Mouse (Mus musculus): ENCODE measurements around the gene Kcnf1. TPM values are rescaled to one million over a fixed set of nuclear protein-coding genes. Genes with fewer than 3 reads are reported as not detected.
A peak's percentile ranks its signal among the peaks of the same experiment; 100 is the strongest.

Gene Kcnf1
- polyA plus RNA-seq, 1 experiment from 2014 or later: 0.65 TPM

- no peaks in the 10 kb centered on the region for H3K4me1 ChIP-seq
- ATAC-seq (ENCODE audit: insufficient number of reproducible peaks, insufficient read depth, low FRiP score, low TSS enrichment): no peak
- H3K4me2 ChIP-seq (replicated peaks): no peak overlapping the region
- H3K9me3 ChIP-seq: no peaks in the 10 kb centered on the region
- WGBS: 85% methylated on average over 2 of the region's 2 CpGs
- H3K27me3 ChIP-seq: no peaks in the 10 kb centered on the region
- no peak overlapping the region for H3K27ac ChIP-seq
- H3K36me3 ChIP-seq: no peaks in the 10 kb centered on the region
- H3K4me3 ChIP-seq: no peak overlapping the region
- H3K9ac ChIP-seq: no peak overlapping the region
These were observed 16.2 kb upstream of the Kcnf1 start for GRCm38 (mm10) chr12:17192887-17193286.

- ATAC-seq (ENCODE audit: insufficient number of reproducible peaks, insufficient read depth, low FRiP score, low TSS enrichment): no peak
- Histone ChIP-seq H3K4me2 (replicated peaks) (peak overlapping the region; percentile 18; the same call in 1 of the 2 replicates), H3K27me3 (no peaks in the 10 kb centered on the region), H3K4me1 (no peaks in the 10 kb centered on the region), H3K36me3 (no peaks in the 10 kb centered on the region), H3K9me3 (no peaks in the 10 kb centered on the region), H3K27ac (no peak overlapping the region), H3K9ac (no peak overlapping the region), H3K4me3 (no peak overlapping the region)
- 27% methylated on average over 7 of the region's 7 CpGs for WGBS
These were observed 7.7 kb upstream of the Kcnf1 start for GRCm38 (mm10) chr12:17184303-17184775.

GRCm38 (mm10) chr12:17183788-17184187 is 7.1 kb upstream of the Kcnf1 start:
- no peak overlapping the region for H3K4me2 ChIP-seq (replicated peaks)
- H3K27ac ChIP-seq: no peak overlapping the region
- no peak overlapping the region for H3K9ac ChIP-seq
- no peaks in the 10 kb centered on the region for H3K27me3 ChIP-seq
- no peaks in the 10 kb centered on the region for H3K36me3 ChIP-seq
- WGBS: 53% methylated on average over 10 of the region's 10 CpGs
- no peaks in the 10 kb centered on the region for H3K4me1 ChIP-seq
- ATAC-seq (ENCODE audit: insufficient number of reproducible peaks, insufficient read depth, low FRiP score, low TSS enrichment): no peak
- no peak overlapping the region for H3K4me3 ChIP-seq
- H3K9me3 ChIP-seq: no peaks in the 10 kb centered on the region

- H3K27ac ChIP-seq: no peak overlapping the region
- 0 out of 2 replicates have a peak, but pooled peaks cover 13% of the 10 kb centered on the region for H3K4me1 ChIP-seq
- H3K4me2 ChIP-seq (replicated peaks): peak overlapping the region; percentile 99
- no peaks in the 10 kb centered on the region for H3K9me3 ChIP-seq
- WGBS: 1% methylated on average over 54 of the region's 54 CpGs
- H3K27me3 ChIP-seq: peaks cover 37% of the 10 kb centered on the region
- ATAC-seq (ENCODE audit: insufficient number of reproducible peaks, insufficient read depth, low FRiP score, low TSS enrichment): peak; percentile 48
- H3K36me3 ChIP-seq: no peaks in the 10 kb centered on the region
- peak overlapping the region; percentile 55 for H3K4me3 ChIP-seq
- H3K9ac ChIP-seq: peak overlapping the region; percentile 56
These were observed 489 bp downstream of the Kcnf1 start for GRCm38 (mm10) chr12:17176041-17176756.

- H3K27ac ChIP-seq: no peak overlapping the region
- WGBS: 18% methylated on average over 25 of the region's 25 CpGs
- H3K27me3 ChIP-seq: peaks cover 37% of the 10 kb centered on the region
- 0 out of 2 replicates have a peak, but pooled peaks cover 13% of the 10 kb centered on the region for H3K4me1 ChIP-seq
- H3K4me3 ChIP-seq: peak overlapping the region; percentile 55
- peak overlapping the region; percentile 99 for H3K4me2 ChIP-seq (replicated peaks)
- H3K9ac ChIP-seq: peak overlapping the region; percentile 56; the same call in 1 of the 2 replicates
- H3K9me3 ChIP-seq: no peaks in the 10 kb centered on the region
- no peaks in the 10 kb centered on the region for H3K36me3 ChIP-seq
- ATAC-seq (ENCODE audit: insufficient number of reproducible peaks, insufficient read depth, low FRiP score, low TSS enrichment): no peak
These were observed 1.1 kb downstream of the Kcnf1 start for GRCm38 (mm10) chr12:17175531-17175951.

GRCm38 (mm10) chr12:17175124-17175523 is 1.6 kb downstream of the Kcnf1 start:
- Histone ChIP-seq H3K9me3 (no peaks in the 10 kb centered on the region), H3K27ac (no peak overlapping the region), H3K4me2 (replicated peaks) (peak overlapping the region; percentile 99), H3K36me3 (no peaks in the 10 kb centered on the region), H3K27me3 (peaks cover 37% of the 10 kb centered on the region), H3K4me1 (0 out of 2 replicates have a peak, but pooled peaks cover 13% of the 10 kb centered on the region), H3K9ac (no peak overlapping the region), H3K4me3 (peak overlapping the region; percentile 55; the same call in 1 of the 2 replicates)
- WGBS: 84% methylated on average over 20 of the region's 20 CpGs
- ATAC-seq (ENCODE audit: insufficient number of reproducible peaks, insufficient read depth, low FRiP score, low TSS enrichment): no peak

GRCm38 (mm10) chr12:17174134-17174893 is 2.4 kb downstream of the Kcnf1 start:
- no peak for ATAC-seq (ENCODE audit: insufficient number of reproducible peaks, insufficient read depth, low FRiP score, low TSS enrichment)
- 73% methylated on average over 10 of the region's 10 CpGs for WGBS
- no peak overlapping the region for H3K9ac ChIP-seq
- peaks cover 37% of the 10 kb centered on the region for H3K27me3 ChIP-seq
- no peaks in the 10 kb centered on the region for H3K9me3 ChIP-seq
- H3K4me1 ChIP-seq: 0 out of 2 replicates have a peak, but pooled peaks cover 13% of the 10 kb centered on the region
- no peak overlapping the region for H3K4me2 ChIP-seq (replicated peaks)
- no peak overlapping the region for H3K4me3 ChIP-seq
- no peaks in the 10 kb centered on the region for H3K36me3 ChIP-seq
- no peak overlapping the region for H3K27ac ChIP-seq

- Histone ChIP-seq H3K4me3 (no peak overlapping the region), H3K9ac (no peak overlapping the region), H3K4me2 (replicated peaks) (no peak overlapping the region), H3K27ac (no peak overlapping the region), H3K36me3 (no peaks in the 10 kb centered on the region), H3K9me3 (no peaks in the 10 kb centered on the region), H3K27me3 (peaks cover 18% of the 10 kb centered on the region), H3K4me1 (0 out of 2 replicates have a peak, but pooled peaks cover 1% of the 10 kb centered on the region)
- 86% methylated on average over 10 of the region's 10 CpGs for whole genome bisulfite sequencing
- ATAC-seq (ENCODE audit: insufficient number of reproducible peaks, insufficient read depth, low FRiP score, low TSS enrichment): no peak
These were observed 6.3 kb downstream of the Kcnf1 start for GRCm38 (mm10) chr12:17170406-17170805.

GRCm38 (mm10) chr12:17166116-17166515 is 10.6 kb downstream of the Kcnf1 start:
- no peak for ATAC-seq (ENCODE audit: insufficient number of reproducible peaks, insufficient read depth, low FRiP score, low TSS enrichment)

GRCm38 (mm10) chr12:17163996-17164395 is 12.7 kb downstream of the Kcnf1 start:
- Histone ChIP-seq H3K9me3 (no peaks in the 10 kb centered on the region), H3K36me3 (no peaks in the 10 kb centered on the region), H3K4me2 (replicated peaks) (no peak overlapping the region), H3K4me1 (no peaks in the 10 kb centered on the region), H3K27me3 (no peaks in the 10 kb centered on the region), H3K27ac (no peak overlapping the region), H3K4me3 (no peak overlapping the region), H3K9ac (no peak overlapping the region)
- no peak for ATAC-seq (ENCODE audit: insufficient number of reproducible peaks, insufficient read depth, low FRiP score, low TSS enrichment)
- 89% methylated on average over 3 of the region's 3 CpGs for WGBS

More at GRCm38 (mm10) chr12:17166116-17166515, 10.6 kb downstream of the Kcnf1 start:
- no peaks in the 10 kb centered on the region for H3K4me1 ChIP-seq
- H3K4me2 ChIP-seq (replicated peaks): no peak overlapping the region
- H3K4me3 ChIP-seq: no peak overlapping the region
- no peak overlapping the region for H3K9ac ChIP-seq
- H3K9me3 ChIP-seq: no peaks in the 10 kb centered on the region
- 87% methylated on average over 2 of the region's 2 CpGs for WGBS
- H3K27ac ChIP-seq: no peak overlapping the region
- no peaks in the 10 kb centered on the region for H3K36me3 ChIP-seq
- H3K27me3 ChIP-seq: no peaks in the 10 kb centered on the region

- no peaks in the 10 kb centered on the region for H3K4me1 ChIP-seq
- 86% methylated on average over 7 of the region's 7 CpGs for WGBS
- H3K27me3 ChIP-seq: no peaks in the 10 kb centered on the region
- no peak overlapping the region for H3K4me3 ChIP-seq
- no peaks in the 10 kb centered on the region for H3K9me3 ChIP-seq
- no peaks in the 10 kb centered on the region for H3K36me3 ChIP-seq
- H3K27ac ChIP-seq: no peak overlapping the region
- H3K9ac ChIP-seq: no peak overlapping the region
- ATAC-seq (ENCODE audit: insufficient number of reproducible peaks, insufficient read depth, low FRiP score, low TSS enrichment): no peak
- no peak overlapping the region for H3K4me2 ChIP-seq (replicated peaks)
These were observed 17.1 kb downstream of the Kcnf1 start for GRCm38 (mm10) chr12:17159549-17159948.

Data from embryonic facial prominence, embryonic 12.5 days (tissue).